Mouse (Mus musculus): ENCODE data around the gene Pphln1. TPM values are rescaled to one million over a fixed set of nuclear protein-coding genes. Genes with fewer than 3 reads are reported as not detected.
"Not testable (repeated sequence)": the region's sequence is repeated elsewhere in the genome, so short reads cannot be mapped to it uniquely, and the experiment has no call there.

Pphln1 gene
- 46.4 and 50.4 TPM in 2 replicates for polyA plus RNA-seq (2015; fragmentation: Nextera tagmentation; extraction: Ambion mirVana)

- Histone ChIP-seq H3K27ac (peak within 1 kb of the TSS; percentile 90), H3K27me3 (no peaks in the 10 kb centered on the region), H3K4me1 (peaks cover 22% of the 10 kb centered on the region), H3K36me3 (peaks cover 15% of the 10 kb centered on the region), H3K9me3 (no peaks in the 10 kb centered on the region), H3K9ac (peak within 1 kb of the TSS; percentile 98), H3K4me2 (peak within 1 kb of the TSS; percentile 78), H3K4me3 (peak within 1 kb of the TSS; percentile 100)
- ATAC-seq (ENCODE audit: borderline replicate concordance, extremely low read depth, low FRiP score, low TSS enrichment): peak; percentile 96
- WGBS: under 1% methylated on average over 96 of the region's 100 CpGs
These were observed at the start of gene Pphln1, which contains the start of gene Zcrb1 for GRCm38 (mm10) chr15:93397826-93398698. Gene Pphln1, plus strand, starts transcription at chr15:93398350. Gene Zcrb1, minus strand, starts transcription at chr15:93398334.

GRCm38 (mm10) chr15:93358346-93359095, 39.6 kb upstream of the Pphln1 start:
- Histone ChIP-seq H3K9ac (no peak overlapping the region), H3K9me3 (no peaks in the 10 kb centered on the region), H3K36me3 (no peaks in the 10 kb centered on the region), H3K4me1 (no peaks in the 10 kb centered on the region), H3K4me2 (no peak overlapping the region), H3K4me3 (no peak overlapping the region), H3K27me3 (no peaks in the 10 kb centered on the region), H3K27ac (no peak overlapping the region)
- 88% methylated on average over 18 of the region's 19 CpGs for WGBS
- ATAC-seq (ENCODE audit: borderline replicate concordance, extremely low read depth, low FRiP score, low TSS enrichment): no peak

- no peak overlapping the region for H3K9ac ChIP-seq
- H3K27ac ChIP-seq: no peak overlapping the region
- no peaks in the 10 kb centered on the region for H3K27me3 ChIP-seq
- no peaks in the 10 kb centered on the region for H3K9me3 ChIP-seq
- no peak overlapping the region for H3K4me3 ChIP-seq
- no peak for ATAC-seq (ENCODE audit: borderline replicate concordance, extremely low read depth, low FRiP score, low TSS enrichment)
- 68% methylated on average over 6 of the region's 6 CpGs for WGBS
- no peaks in the 10 kb centered on the region for H3K4me1 ChIP-seq
- H3K4me2 ChIP-seq: no peak overlapping the region
- H3K36me3 ChIP-seq: no peaks in the 10 kb centered on the region
These were observed 32.6 kb upstream of the Pphln1 start for GRCm38 (mm10) chr15:93365561-93365960.

GRCm38 (mm10) chr15:93368558-93368957, 29.6 kb upstream of the Pphln1 start:
- H3K9ac ChIP-seq: no peak overlapping the region
- H3K4me1 ChIP-seq: no peaks in the 10 kb centered on the region
- 29% methylated on average over 9 of the region's 9 CpGs for WGBS
- H3K4me2 ChIP-seq: 0 out of 2 replicates have a peak overlapping the region, but pooled peaks have one; percentile 1
- no peak overlapping the region for H3K27ac ChIP-seq
- peak; percentile 73; the same call in 1 of the 2 replicates for ATAC-seq (ENCODE audit: borderline replicate concordance, extremely low read depth, low FRiP score, low TSS enrichment)
- H3K36me3 ChIP-seq: no peaks in the 10 kb centered on the region
- H3K27me3 ChIP-seq: no peaks in the 10 kb centered on the region
- H3K4me3 ChIP-seq: no peak overlapping the region
- no peaks in the 10 kb centered on the region for H3K9me3 ChIP-seq

- no peak for ATAC-seq (ENCODE audit: borderline replicate concordance, extremely low read depth, low FRiP score, low TSS enrichment)
- H3K36me3 ChIP-seq: no peaks in the 10 kb centered on the region
- no peaks in the 10 kb centered on the region for H3K4me1 ChIP-seq
- H3K9me3 ChIP-seq: no peaks in the 10 kb centered on the region
- H3K27me3 ChIP-seq: no peaks in the 10 kb centered on the region
- H3K9ac ChIP-seq: no peak overlapping the region
- WGBS: 71% methylated on average over 2 of the region's 2 CpGs
- no peak overlapping the region for H3K4me2 ChIP-seq
- H3K27ac ChIP-seq: no peak overlapping the region
- H3K4me3 ChIP-seq: no peak overlapping the region
These were observed 26.3 kb upstream of the Pphln1 start for GRCm38 (mm10) chr15:93371838-93372237.

GRCm38 (mm10) chr15:93372525-93373119, 25.5 kb upstream of the Pphln1 start:
- not testable (repeated sequence) for H3K27me3 ChIP-seq; H3K27ac ChIP-seq; H3K4me2 ChIP-seq; H3K4me1 ChIP-seq; H3K9ac ChIP-seq; ATAC-seq (ENCODE audit: borderline replicate concordance, extremely low read depth, low FRiP score, low TSS enrichment); H3K4me3 ChIP-seq; H3K9me3 ChIP-seq; H3K36me3 ChIP-seq

- ATAC-seq (ENCODE audit: borderline replicate concordance, extremely low read depth, low FRiP score, low TSS enrichment): no peak
- no peaks in the 10 kb centered on the region for H3K36me3 ChIP-seq
- H3K9ac ChIP-seq: no peak overlapping the region
- H3K4me2 ChIP-seq: no peak overlapping the region
- H3K9me3 ChIP-seq: no peaks in the 10 kb centered on the region
- WGBS: 87% methylated on average over 5 of the region's 5 CpGs
- H3K27ac ChIP-seq: no peak overlapping the region
- H3K27me3 ChIP-seq: no peaks in the 10 kb centered on the region
- H3K4me3 ChIP-seq: no peak overlapping the region
- H3K4me1 ChIP-seq: no peaks in the 10 kb centered on the region
These were observed 22.5 kb upstream of the Pphln1 start for GRCm38 (mm10) chr15:93375696-93376095.

GRCm38 (mm10) chr15:93379177-93379576, 19.0 kb upstream of the Pphln1 start:
- H3K4me1 ChIP-seq: no peaks in the 10 kb centered on the region
- H3K4me3 ChIP-seq: no peak overlapping the region
- ATAC-seq (ENCODE audit: borderline replicate concordance, extremely low read depth, low FRiP score, low TSS enrichment): no peak
- H3K9me3 ChIP-seq: no peaks in the 10 kb centered on the region
- 70% methylated on average over 3 of the region's 3 CpGs for WGBS
- H3K27me3 ChIP-seq: no peaks in the 10 kb centered on the region
- H3K27ac ChIP-seq: no peak overlapping the region
- no peak overlapping the region for H3K4me2 ChIP-seq
- H3K9ac ChIP-seq: no peak overlapping the region
- H3K36me3 ChIP-seq: no peaks in the 10 kb centered on the region

- peaks cover 13% of the 10 kb centered on the region for H3K36me3 ChIP-seq
- no peaks in the 10 kb centered on the region for H3K27me3 ChIP-seq
- H3K4me2 ChIP-seq: no peak overlapping the region
- H3K9me3 ChIP-seq: no peaks in the 10 kb centered on the region
- H3K4me3 ChIP-seq: no peak overlapping the region
- 68% methylated on average over 5 of the region's 5 CpGs for WGBS
- no peak overlapping the region for H3K9ac ChIP-seq
- no peak overlapping the region for H3K27ac ChIP-seq
- ATAC-seq (ENCODE audit: borderline replicate concordance, extremely low read depth, low FRiP score, low TSS enrichment): no peak
- H3K4me1 ChIP-seq: no peaks in the 10 kb centered on the region
These were observed 16.8 kb upstream of the Pphln1 start for GRCm38 (mm10) chr15:93381337-93381736.

- no peaks in the 10 kb centered on the region for H3K9me3 ChIP-seq
- peaks cover 19% of the 10 kb centered on the region for H3K36me3 ChIP-seq
- H3K4me1 ChIP-seq: peaks cover 22% of the 10 kb centered on the region
- peak overlapping the region; percentile 78 for H3K4me2 ChIP-seq
- no peaks in the 10 kb centered on the region for H3K27me3 ChIP-seq
- peak overlapping the region; percentile 98 for H3K9ac ChIP-seq
- WGBS: 1% methylated on average over 11 of the region's 11 CpGs
- H3K4me3 ChIP-seq: peak overlapping the region; percentile 100
- H3K27ac ChIP-seq: no peak overlapping the region
- no peak for ATAC-seq (ENCODE audit: borderline replicate concordance, extremely low read depth, low FRiP score, low TSS enrichment)
These were observed 881 bp upstream of the Pphln1 start for GRCm38 (mm10) chr15:93397269-93397668.

- Histone ChIP-seq H3K9me3 (no peaks in the 10 kb centered on the region), H3K27ac (peak overlapping the region; percentile 90), H3K9ac (peak overlapping the region; percentile 98), H3K36me3 (peaks cover 8% of the 10 kb centered on the region), H3K4me1 (peaks cover 22% of the 10 kb centered on the region), H3K27me3 (no peaks in the 10 kb centered on the region), H3K4me2 (peak overlapping the region; percentile 78), H3K4me3 (peak overlapping the region; percentile 100)
- WGBS: 2% methylated on average over 36 of the region's 36 CpGs
- ATAC-seq (ENCODE audit: borderline replicate concordance, extremely low read depth, low FRiP score, low TSS enrichment): peak; percentile 12; the same call in 1 of the 2 replicates
These were observed 770 bp downstream of the Pphln1 start for GRCm38 (mm10) chr15:93398699-93399540.

Measured in lung, embryonic 15.5 days (tissue).